Mouse (Mus musculus) liver, postnatal 0 days (tissue): ENCODE measurements around the gene Akr1c6.

Experiments used
- CTCF ChIP-seq: sonication (generic); IDR thresholded peaks from 2 replicates; pipeline ENCODE4 v1.5.1; 2016; ENCODE audit warnings: antibody characterized with exemption, low read depth
- EP300 ChIP-seq: IDR thresholded peaks from 2 replicates; pipeline ENCODE4 v1.6.1; 2016; ENCODE audit warnings: antibody characterized with exemption, low read depth, mild to moderate bottlenecking

DNA sequence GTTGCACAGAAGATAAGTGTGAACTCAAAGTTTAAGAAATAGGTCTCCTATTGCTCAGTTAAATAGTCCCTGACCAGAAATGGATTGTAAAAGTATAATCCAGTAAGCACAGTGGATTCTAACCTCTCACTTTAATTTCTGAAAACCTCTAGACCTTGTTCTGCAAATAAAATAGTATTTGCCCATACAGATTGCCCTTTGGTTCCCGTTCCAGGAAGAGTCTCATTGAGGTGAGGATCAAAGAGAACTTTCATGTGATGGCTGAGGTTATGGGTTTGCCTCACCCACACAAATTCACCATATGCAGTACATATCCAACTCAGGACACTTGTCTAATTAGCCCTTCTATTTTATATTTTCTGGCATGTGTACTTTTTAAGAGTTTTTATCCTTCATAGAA, 33.8 kb downstream of the Akr1c6 start:
- TF ChIP-seq CTCF (no peak), EP300 (no peak)
